Mouse (Mus musculus): ENCODE results near the gene Slc26a11.

Gene Slc26a11

DNA sequence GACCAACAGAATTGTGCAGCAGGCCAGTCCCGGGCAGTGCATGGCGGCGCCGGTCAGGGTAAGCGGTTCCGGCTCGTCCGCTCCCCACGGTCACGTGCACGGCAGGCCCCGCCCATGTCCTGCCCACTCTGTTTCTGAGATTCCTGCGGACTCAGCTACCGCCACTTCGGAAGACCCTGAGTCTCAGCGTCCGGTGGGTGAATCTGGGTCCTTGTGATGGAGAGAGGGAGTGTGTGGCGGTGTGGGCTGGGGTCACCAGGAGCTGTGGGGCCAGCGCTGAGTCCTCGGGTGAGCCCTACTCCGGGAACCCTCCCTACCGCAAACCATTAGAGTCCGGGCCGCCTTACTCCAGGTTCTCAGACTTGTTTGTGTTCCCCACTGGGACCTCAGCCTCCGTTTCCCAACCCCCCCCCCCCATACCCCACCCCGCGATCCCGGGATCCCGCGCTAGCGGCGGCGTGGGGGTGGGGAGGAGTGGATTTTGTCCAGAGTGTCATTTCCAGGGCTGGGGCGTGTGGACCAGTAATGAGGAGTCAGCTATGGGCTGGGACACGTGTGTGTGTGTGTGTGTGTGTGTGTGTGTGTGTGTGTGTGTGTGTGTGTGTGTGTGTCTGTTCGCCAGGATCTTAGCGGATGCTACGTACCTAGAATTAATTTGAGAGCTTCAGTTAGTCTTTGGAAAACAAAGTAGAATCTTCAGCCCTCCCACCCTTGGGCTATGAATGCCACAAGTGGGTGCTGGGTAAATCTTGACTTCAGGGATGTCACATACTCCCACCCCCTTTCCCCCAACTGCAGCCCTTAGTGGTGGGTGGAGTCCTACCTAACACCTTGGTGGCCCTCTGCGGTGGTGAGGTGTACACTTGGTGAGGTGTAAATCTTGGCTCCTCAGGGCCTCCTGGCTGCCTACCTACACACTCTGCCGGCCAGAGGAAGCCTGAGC is at the start of gene Slc26a11, which contains the start of gene Sgsh:
Gene Slc26a11 (plus strand): TSS at position 115 of the 943 bp plus-strand sequence.
Gene Sgsh (minus strand): TSS at position 94 of the 943 bp plus-strand sequence.
- peak; percentile 90 for DNase-seq (ENCODE audit: extremely low spot score, low spot score)

GRCm38 (mm10) chr11:119306762-119307657 is 48.3 kb upstream of the Slc26a11 start:
- DNase-seq (ENCODE audit: extremely low spot score, low spot score) = no peak

DNA sequence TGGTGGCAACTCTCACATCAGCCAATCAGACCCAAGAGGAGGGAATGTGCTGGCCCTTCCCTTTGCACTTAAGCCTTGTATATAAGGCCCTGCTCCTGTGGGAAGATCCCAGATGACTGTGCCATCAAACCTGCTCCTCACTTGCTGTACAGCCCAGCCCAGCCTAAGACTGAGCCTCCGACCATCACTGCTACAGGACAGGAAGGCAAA is 47.8 kb upstream of the Slc26a11 start, which contains the start of gene Card14:
Gene Card14 (plus strand): TSS at position 111 of the 210 bp plus-strand sequence.
- DNase-seq (ENCODE audit: extremely low spot score, low spot score) = no peak

GRCm38 (mm10) chr11:119307916-119308315 is 47.4 kb upstream of the Slc26a11 start:
- DNase-seq (ENCODE audit: extremely low spot score, low spot score) = no peak

GRCm38 (mm10) chr11:119310621-119311020 is 44.7 kb upstream of the Slc26a11 start:
- DNase-seq (ENCODE audit: extremely low spot score, low spot score) = no peak

DNA sequence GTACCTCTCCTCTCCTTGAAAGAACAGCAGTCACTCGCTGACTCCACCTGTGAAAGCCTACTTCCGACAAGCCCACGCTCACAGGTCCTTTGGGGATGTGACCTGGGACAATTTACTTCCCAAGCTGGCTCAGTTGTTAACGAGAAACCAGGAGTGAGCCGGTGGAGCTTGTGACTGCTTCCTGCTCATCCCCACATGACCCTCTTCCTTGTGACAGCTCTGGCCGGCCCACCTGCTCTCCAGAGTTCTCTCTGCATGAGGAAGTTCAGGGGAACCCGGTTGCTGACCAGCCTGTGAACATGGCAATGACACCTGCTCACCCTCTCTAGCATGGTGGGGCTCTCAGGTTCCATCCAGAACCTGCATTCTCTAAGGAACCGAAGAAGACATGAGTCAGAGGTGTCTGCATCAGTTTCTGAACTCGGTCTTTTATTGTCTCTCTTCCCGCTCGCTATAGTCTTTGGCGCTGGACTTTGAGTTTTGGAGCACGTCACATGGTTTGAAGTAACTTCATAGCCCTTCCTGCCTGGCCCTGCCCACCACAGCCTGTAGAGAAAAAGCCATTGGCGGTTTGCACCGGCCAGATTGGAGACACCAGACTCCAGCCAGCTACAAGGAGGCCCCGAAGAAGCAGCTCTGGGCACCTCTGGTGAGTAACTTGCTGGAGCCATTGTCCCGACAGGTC is 41.0 kb upstream of the Slc26a11 start:
- DNase-seq (ENCODE audit: extremely low spot score, low spot score) = no peak

DNA sequence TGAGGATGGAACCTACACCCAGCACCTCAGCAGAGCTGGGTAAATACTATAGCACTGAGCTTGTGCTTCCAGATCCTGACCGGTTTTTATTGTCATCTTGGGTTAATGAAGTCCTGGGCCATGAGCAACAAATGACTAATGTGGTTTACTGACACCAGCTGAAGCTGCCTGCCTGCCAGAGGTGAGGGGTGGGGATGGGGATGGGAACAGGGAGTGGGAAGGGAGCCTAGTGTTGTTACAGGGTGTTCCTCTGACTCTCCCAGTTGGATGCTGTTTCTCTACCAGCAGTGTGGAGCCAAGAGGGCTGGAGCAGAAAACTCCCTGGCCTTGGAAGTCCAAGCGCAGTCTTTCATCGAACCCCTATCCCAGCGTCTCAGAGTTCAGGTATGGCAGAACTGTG is 38.6 kb upstream of the Slc26a11 start:
- no peak for DNase-seq (ENCODE audit: extremely low spot score, low spot score)

- no peak for DNase-seq (ENCODE audit: extremely low spot score, low spot score)
Measured at GRCm38 (mm10) chr11:119322521-119322920, 32.8 kb upstream of the Slc26a11 start.

- DNase-seq (ENCODE audit: extremely low spot score, low spot score) = no peak
Measured at GRCm38 (mm10) chr11:119325068-119325467, 30.3 kb upstream of the Slc26a11 start.

- DNase-seq (ENCODE audit: extremely low spot score, low spot score) = no peak
Measured at GRCm38 (mm10) chr11:119330592-119330991, 24.8 kb upstream of the Slc26a11 start.

DNA sequence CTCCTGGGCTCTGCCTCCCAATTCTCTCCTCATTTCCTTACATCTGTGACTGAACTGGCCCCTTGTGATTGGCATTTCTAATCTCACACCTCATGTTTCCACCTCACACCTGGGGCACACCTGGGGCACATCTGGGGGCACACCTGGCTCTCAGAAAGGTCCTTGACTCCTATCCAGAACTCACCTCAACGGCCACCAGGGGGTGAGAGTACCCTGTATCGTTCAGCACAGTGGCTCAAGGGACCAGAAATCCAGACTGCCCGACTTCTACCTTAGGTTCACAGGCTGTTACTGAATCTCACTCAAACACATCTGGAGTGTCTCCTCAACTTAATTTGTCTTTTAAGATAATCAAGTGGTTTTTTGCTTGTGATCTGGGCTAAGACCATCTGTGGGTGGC is 23.4 kb upstream of the Slc26a11 start:
- no peak for DNase-seq (ENCODE audit: extremely low spot score, low spot score)

DNA sequence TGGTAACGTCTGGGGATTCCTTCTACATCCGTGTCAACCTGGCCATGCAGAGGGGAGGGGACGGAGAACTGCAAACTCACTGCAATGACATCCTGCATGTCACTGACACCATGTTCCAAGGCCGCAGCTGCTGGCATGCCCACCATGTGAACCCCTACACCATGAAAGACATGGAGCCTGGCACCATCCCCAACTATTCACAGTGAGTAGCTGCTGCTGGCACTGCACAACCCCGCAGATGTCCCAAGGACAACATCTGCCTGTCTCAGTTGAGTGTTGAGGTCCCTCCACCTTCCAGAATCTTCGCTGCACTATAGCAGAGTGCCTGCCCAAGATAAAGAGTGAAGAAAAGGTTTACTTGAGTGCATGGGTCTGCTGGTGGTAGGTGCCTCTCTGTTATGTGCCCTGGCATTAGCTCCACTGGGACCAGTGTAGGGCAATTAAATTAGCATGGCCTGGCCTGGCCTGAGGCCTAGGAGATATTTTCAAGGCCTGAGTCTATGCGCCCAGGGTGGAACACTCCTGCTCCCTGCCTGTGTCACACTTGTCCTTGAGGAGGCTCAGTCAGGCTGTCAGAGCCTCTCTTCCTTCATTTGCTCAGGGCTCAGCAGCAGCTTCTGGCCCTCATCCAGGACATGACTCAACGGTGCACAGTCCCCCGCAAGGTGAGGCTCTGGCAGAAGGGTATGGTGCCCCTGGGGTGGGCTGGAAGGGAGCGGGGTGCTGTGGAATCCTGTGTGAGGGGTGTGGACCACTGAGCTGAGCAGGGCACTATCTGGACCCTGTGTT is 16.9 kb upstream of the Slc26a11 start:
- no peak for DNase-seq (ENCODE audit: extremely low spot score, low spot score)

- DNase-seq (ENCODE audit: extremely low spot score, low spot score) = no peak
Measured at GRCm38 (mm10) chr11:119339179-119339578, 16.2 kb upstream of the Slc26a11 start.

- peak; percentile 80 for DNase-seq (ENCODE audit: extremely low spot score, low spot score)
Measured at GRCm38 (mm10) chr11:119339637-119340036, 15.7 kb upstream of the Slc26a11 start.

GRCm38 (mm10) chr11:119344178-119344577 is 11.2 kb upstream of the Slc26a11 start:
- DNase-seq (ENCODE audit: extremely low spot score, low spot score) = no peak

DNA sequence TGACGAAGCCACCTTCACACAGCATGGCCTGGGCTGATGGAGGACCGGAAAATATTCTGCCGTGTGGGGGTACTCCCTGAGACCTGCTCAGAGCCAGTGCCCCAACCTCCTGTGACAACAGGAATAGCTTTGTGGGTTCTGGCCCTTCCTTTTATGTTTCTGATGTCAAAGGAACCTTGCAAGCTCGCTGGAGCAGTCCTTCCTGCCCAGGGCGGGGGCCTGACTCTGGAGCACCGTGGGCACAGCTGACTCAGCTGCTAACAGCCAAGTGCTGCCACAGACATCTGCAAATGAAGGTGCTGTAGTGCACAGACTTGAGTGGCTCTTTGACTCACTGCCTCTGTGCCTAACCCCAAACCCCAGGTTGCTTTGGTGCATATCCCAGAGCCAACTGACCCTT is 10.5 kb upstream of the Slc26a11 start:
- DNase-seq (ENCODE audit: extremely low spot score, low spot score) = no peak

GRCm38 (mm10) chr11:119347125-119347524 is 8.2 kb upstream of the Slc26a11 start:
- no peak for DNase-seq (ENCODE audit: extremely low spot score, low spot score)

GRCm38 (mm10) chr11:119352113-119352512 is 3.2 kb upstream of the Slc26a11 start:
- DNase-seq (ENCODE audit: extremely low spot score, low spot score) = no peak

- no peak for DNase-seq (ENCODE audit: extremely low spot score, low spot score)
Measured at GRCm38 (mm10) chr11:119353946-119354345, 1.4 kb upstream of the Slc26a11 start.

DNA sequence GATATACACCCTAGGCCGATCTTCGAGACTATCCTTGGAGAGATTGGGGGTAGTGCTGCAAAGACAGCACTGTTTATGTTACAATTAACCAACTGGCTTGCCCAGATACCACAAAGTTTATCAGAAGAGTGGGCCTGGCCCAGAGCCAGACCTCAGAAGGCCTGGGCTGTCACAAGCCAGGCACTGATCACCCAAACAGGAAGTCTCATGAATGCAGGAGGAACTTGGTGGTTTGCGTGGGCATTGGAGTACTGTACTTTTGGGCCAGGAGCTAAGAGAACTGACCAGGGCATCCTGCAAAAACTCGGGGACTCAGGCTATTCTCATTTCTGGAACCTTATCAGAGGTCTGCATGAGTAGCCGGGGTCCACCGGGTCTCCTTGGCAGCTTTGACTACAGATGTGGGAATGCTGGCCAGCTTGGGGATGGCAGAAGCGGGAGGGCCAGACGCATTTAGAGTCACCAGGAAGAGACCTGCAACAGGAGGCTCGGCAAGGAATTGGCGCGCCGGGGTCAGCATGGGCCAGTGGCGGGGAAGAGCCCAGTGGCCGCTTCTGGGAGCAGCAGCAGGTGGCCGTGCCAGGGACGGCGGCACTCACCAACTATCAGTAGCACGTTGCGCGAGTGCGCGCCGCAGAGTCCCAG is 437 bp upstream of the Slc26a11 start:
- DNase-seq (ENCODE audit: extremely low spot score, low spot score) = no peak
